Mouse (Mus musculus) E14TG2a.4 (cell line): ENCODE measurements around the gene Gm3173.
A peak's percentile ranks its signal among the peaks of the same experiment; 100 is the strongest.
"Not testable (repeated sequence)": the region's sequence is repeated elsewhere in the genome, so short reads cannot be mapped to it uniquely, and the experiment has no call there.

Experiments used
- H3K27me3 ChIP-seq: 2 replicates; pipeline ENCODE4 v1.6.1; 2014; ENCODE audit warnings: low read length, control low read depth; ENCODE audit not compliant: insufficient read depth
- H3K36me3 ChIP-seq: 2 replicates; pipeline ENCODE4 v1.6.1; 2014; ENCODE audit warnings: low read length, control low read depth; ENCODE audit not compliant: insufficient read depth
- H3K4me1 ChIP-seq: replicated peaks from 2 replicates; pipeline ENCODE4 v1.6.1; 2014; ENCODE audit warnings: low read depth, low read length, control low read depth
- H3K4me3 ChIP-seq: replicated peaks from 2 replicates; pipeline ENCODE4 v1.5.1; 2014; ENCODE audit warnings: mild to moderate bottlenecking, low read length
- H3K9me3 ChIP-seq: 2 replicates; pipeline ENCODE4 v1.6.1; 2014; ENCODE audit warnings: low read length, control low read depth

Gm3173 gene

DNA sequence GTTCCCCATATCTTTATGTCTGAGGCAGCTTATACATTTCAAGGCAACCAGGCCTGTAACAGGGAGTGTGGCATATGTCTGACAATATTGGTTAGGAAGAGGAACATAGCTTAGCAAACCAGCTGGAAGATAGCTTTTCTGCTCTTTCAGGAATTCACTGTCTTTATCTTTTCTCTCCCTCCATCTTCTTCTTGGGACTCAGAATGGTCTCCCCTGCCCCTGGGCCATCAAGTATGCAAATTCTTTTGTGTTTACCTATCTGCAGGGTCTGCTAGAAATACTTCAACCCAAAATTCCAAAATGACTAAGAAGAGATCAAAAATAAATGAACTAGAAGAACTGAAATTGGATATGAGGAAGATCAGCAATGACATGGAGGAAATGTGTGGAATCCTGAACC, at the start of gene Gm3173:
TSS of gene Gm3173 (plus strand) at position 301 of the 400 bp plus-strand sequence.
- not testable (repeated sequence) for H3K27me3 ChIP-seq, H3K9me3 ChIP-seq, H3K4me3 ChIP-seq, H3K36me3 ChIP-seq, H3K4me1 ChIP-seq

DNA sequence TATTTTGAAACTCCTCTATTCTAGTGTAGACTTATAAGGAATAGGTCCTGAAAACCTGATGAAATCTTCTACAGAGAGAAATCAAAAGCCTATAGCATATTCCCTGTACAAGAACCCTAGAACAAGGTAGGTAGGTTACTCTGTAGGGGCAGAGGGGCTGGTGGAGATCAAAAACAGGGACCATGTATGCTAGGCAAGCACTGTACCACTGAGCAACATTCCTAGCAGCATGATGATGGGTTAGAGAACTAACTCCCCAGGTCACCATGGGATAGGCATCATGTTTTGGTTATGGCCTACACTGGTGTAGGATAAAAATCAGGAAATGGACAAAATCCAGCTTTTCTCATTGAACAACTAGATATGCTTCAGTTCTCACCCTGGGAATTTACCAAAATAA, 45.2 kb upstream of the Gm3173 start:
- H3K36me3 ChIP-seq, H3K27me3 ChIP-seq, H3K4me1 ChIP-seq, H3K4me3 ChIP-seq, H3K9me3 ChIP-seq: not testable (repeated sequence)

DNA sequence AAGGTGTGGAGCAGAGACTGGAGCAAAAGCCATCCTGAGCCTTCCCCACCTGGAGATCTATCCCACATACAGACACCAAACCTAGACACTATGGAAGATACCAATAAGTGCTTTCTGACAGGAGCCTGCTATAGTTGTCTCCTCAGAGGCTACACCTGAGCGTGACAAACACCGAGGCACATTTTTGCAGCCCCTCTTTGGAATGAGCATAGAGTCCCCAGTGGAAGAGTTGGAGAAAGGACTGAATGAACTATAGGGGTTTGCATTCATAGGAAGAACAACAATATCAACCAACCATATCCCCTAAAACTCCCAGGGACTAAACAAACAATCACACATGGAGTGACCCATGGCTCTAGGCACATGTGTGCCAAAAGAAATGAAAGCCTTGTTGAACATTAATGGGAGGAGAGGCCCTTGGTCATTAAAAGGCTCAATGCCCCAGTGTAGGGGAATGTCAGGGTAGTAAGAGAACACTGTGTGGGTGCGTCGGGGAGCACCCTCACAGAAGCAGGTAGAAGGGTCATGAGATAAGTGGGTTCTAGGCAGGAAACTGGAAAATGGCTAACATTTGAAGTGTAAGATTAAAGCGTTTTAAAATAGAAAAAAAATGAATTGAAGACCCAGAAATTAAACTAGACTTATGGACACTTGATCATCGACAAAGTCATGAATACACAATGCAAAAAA, 37.8 kb upstream of the Gm3173 start:
- not testable (repeated sequence) for H3K9me3 ChIP-seq, H3K4me1 ChIP-seq, H3K4me3 ChIP-seq, H3K27me3 ChIP-seq, H3K36me3 ChIP-seq

DNA sequence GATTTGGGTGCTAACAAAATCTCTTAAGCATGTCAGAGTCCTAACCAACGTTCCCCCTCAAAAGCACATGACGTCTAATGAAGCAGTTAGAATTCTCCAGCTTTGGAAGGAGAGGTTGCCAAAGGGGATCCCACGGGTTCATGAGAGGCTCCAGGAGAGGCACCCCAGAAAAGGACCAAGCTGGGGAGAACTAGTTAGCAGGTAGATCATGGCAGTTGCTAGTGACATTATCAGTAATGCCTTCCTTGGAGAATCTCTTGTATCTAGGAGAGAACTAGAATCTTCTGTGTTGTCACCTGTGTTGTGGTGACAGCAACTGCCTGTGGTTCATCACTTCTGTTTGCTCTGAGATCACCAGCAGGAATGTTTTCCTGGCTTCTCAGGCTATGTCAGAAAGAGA, 33.6 kb upstream of the Gm3173 start, which contains the start of gene Gm3159:
TSS of gene Gm3159 (plus strand) at position 301 of the 400 bp plus-strand sequence.
- H3K27me3 ChIP-seq, H3K4me1 ChIP-seq, H3K4me3 ChIP-seq, H3K9me3 ChIP-seq, H3K36me3 ChIP-seq: not testable (repeated sequence)

DNA sequence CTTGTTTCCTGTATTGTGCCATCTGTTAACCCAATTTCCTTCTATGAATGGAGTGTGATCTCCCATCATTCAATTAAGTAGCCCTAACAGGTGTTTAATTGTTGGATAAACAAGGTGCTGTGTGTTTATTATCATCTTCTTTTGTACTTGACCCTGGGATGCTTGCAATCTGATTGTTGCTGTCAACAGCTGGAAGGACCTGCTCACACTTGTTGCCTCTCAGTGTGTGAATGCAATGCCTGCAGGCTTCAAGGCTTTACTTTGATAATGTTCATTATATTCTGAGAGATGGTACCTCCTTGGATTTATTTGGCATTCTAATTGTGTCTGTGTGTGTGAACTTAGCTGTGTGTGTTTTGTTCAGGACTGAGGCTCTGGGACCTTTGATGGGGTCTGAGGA, 32.2 kb upstream of the Gm3173 start:
- H3K4me3 ChIP-seq, H3K27me3 ChIP-seq, H3K9me3 ChIP-seq, H3K4me1 ChIP-seq, H3K36me3 ChIP-seq: not testable (repeated sequence)

DNA sequence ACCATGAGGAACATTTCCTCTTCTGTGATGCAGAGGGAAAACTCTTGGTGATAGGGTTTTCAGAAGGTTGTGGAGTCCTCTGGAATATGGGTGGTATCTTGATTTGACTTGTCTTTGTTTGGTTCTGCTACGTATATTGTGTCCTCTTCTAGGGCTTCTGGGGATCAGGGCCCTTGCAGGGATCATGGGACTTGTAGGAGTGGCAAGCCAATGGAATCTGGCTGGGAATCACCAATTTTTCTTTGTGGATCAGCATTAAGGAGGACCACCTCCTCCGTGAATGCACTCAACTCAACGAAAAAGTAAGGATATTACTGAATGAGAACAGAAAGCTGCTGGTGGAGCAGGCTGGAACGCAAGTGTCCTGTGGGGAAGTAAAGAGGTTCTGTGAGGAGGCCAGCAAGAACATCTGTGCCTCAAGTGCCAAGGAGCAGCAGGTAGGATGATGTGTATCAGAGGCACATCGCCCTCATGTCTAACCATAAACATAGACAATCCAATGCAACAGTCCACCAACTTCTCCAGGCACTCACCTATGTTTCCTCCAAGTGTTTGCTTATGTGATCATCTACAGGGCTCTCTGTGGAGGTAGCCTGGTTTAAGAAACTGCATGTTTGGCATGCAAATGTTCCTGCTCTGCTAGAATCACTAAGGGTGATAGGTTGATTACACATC, 30.5 kb upstream of the Gm3173 start:
- H3K4me3 ChIP-seq, H3K36me3 ChIP-seq, H3K27me3 ChIP-seq, H3K9me3 ChIP-seq, H3K4me1 ChIP-seq: not testable (repeated sequence)

DNA sequence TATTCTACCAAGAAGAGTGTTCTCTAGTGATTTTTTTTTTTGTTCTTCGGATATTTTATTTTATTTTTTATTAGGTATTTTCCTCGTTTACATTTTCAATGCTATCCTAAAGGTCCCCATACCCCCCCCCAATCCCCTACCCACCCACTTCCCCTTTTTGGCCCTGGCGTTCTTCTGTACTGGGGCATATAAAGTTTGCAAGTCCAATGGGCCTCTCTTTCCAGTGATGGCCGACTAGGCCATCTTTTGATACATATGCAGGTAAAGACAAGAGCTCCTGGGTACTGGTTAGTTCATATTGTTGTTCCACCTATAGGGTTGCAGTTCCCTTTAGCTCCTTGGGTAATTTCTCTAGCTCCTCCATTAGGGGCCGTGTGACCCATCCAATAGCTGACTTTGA, 29.5 kb upstream of the Gm3173 start:
- not testable (repeated sequence) for H3K36me3 ChIP-seq, H3K4me3 ChIP-seq

DNA sequence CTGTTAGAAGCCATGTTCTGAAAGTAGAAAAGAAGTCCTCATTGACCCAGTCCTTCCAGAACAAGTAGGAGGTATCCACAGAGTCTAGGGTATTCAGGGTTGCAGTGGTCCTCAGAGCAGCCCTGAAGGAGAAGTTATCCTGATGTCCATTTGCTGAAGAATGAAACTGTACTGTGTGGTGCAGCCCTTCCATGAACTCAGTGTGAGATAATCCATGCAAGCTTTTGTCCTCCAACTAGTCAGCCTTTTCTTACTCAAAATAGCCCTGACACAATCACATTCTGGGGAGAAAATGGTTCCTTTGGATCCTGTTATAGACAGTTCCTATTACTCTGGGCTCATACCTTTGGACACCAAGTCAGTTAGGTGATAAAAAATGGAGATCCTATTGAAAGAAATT, 27.0 kb upstream of the Gm3173 start:
- not testable (repeated sequence) for H3K27me3 ChIP-seq, H3K4me3 ChIP-seq, H3K4me1 ChIP-seq, H3K36me3 ChIP-seq, H3K9me3 ChIP-seq

More for the DNA sequence above, 29.5 kb upstream of the Gm3173 start:
- not testable (repeated sequence) for H3K27me3 ChIP-seq, H3K4me1 ChIP-seq, H3K9me3 ChIP-seq

DNA sequence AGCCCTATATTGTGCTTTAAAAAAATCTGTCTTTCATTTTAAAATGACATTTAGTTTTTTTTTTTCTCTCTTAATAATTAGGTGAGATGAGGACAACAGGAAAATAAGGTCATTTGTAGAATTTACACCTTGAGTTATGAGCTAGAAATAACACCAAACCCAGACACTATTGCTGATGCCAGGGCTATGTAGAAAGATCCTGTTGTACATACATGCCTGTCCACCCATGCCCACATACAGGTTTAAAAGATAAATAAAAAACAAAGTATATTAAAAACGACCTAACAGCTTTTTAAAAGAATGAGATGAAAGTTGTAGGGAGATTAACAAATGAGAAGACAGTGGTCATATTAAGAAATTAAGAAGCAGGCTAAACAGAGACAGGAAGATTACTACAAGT, 20.9 kb upstream of the Gm3173 start:
- not testable (repeated sequence) for H3K4me3 ChIP-seq, H3K9me3 ChIP-seq, H3K4me1 ChIP-seq, H3K27me3 ChIP-seq, H3K36me3 ChIP-seq

DNA sequence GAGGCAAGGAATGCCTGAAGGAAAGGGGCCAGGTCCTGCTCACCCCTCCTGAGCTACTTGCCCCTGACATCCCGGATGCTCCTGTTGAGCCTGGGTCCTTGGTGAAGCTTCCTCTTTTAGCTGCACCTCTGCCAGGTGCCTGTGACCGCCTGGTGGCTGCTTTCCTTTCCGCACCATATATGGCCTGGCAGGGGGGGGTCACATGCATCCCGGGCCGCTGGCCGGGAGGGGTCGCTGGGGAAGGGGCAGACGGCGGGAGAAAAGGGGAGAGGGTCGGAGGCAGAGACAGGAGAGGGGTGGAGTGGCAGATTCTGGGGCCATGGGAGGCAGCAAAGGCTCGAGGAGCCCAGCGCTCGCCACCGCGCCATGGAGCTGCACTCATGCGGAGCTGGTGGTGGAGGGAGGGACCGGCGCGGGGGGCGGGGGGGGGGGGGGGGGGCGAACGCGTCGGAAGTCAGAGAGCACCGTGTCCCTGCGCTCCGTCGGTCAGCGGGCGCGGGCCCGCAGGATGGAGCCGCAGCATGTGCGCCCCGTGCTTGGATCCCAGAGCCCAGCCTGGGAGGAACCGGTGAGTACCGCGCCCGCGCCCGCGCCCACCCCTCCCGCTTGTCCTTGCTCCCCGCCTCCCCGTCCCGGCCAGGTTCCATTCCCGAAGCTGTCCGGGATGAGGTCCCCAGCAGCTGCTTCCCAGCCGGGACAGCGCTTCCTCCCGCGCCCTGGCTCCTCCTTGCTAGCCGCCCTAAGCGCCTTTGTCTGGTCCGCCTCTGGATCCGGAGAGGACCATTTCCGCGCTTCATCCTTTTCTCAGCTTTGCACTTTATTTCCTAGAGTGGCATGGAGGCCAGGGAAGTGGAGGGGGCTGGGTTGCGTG, 15.6 kb upstream of the Gm3173 start, which contains the start of gene Gm3164:
TSS of gene Gm3164 (plus strand) at position 484 of the 871 bp plus-strand sequence.
- H3K9me3 ChIP-seq, H3K27me3 ChIP-seq, H3K4me1 ChIP-seq, H3K36me3 ChIP-seq: not testable (repeated sequence)
- peak within 1 kb of the TSS; percentile 43; the same call in 1 of the 2 replicates for H3K4me3 ChIP-seq

DNA sequence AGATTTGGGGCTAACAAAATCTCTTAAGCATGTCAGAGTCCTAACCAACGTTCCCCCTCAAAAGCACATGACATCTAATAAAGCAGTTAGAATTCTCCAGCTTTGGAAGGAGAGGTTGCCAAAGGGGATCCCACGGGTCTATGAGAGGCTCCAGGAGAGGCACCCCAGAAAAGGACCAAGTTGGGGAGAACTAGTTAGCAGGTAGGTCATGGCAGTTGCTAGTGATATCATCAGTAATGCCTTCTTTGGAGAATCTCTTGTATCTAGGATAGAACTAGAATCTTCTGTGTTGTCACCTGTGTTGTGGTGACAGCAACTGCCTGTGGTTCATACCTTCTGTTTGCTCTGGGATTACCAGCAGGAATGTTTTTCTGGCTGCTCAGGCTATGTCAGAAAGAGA, 50.7 kb downstream of the Gm3173 start, which contains the start of gene Gm3182:
TSS of gene Gm3182 (plus strand) at position 301 of the 400 bp plus-strand sequence.
- H3K36me3 ChIP-seq, H3K4me1 ChIP-seq, H3K4me3 ChIP-seq, H3K9me3 ChIP-seq, H3K27me3 ChIP-seq: not testable (repeated sequence)

DNA sequence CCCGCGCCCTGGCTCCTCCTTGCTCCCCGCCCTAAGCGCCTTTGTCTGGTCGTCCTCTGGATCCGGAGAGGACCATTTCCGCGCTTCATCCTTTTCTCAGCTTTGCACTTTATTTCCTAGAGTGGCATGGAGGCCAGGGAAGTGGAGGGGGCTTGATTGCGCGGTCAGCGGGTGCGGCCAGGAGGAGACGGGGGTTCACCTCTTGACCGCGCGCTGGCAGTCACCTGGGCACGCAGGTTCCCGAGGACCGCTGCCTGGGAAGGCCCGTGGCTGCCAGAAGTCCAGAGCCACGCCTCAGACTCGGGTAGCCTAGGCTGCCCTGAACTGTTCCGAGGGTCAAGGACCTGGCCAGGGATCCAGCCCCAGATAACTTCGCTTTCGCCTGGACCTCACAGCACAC, 68.6 kb downstream of the Gm3173 start:
- H3K9me3 ChIP-seq, H3K4me3 ChIP-seq, H3K4me1 ChIP-seq: not testable (repeated sequence)

DNA sequence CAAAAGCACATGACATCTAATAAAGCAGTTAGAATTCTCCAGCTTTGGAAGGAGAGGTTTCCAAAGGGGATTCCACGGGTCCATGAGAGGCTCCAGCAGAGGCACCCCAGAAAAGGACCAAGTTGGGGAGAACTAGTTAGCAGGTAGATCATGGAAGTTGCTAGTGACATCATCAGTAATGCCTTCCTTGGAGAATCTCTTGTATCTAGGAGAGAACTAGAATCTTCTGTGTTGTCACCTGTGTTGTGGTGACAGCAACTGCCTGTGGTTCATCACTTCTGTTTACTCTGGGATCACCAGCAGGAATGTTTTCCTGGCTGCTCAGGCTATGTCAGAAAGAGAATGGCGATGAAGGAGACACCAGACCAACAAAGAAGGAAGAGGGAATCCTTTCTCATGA, 124.3 kb downstream of the Gm3173 start, which contains the start of gene Gm3047:
TSS of gene Gm3047 (plus strand) at position 301 of the 400 bp plus-strand sequence.
- not testable (repeated sequence) for H3K36me3 ChIP-seq, H3K9me3 ChIP-seq

More for the DNA sequence above, 68.6 kb downstream of the Gm3173 start:
- not testable (repeated sequence) for H3K36me3 ChIP-seq, H3K27me3 ChIP-seq

More for the DNA sequence above, 124.3 kb downstream of the Gm3173 start, which contains the start of gene Gm3047:
- H3K27me3 ChIP-seq, H3K4me1 ChIP-seq, H3K4me3 ChIP-seq: not testable (repeated sequence)
